Mouse (Mus musculus) lung, adult 2 months (tissue): Measurements from ENCODE around the gene Mkln1.

ENCODE experiments used
- CTCF ChIP-seq: fragments of 200-500 bp; IDR thresholded peaks from 2 replicates; pipeline ENCODE4 v1.5.1; 2011; ENCODE audit warnings: mild to moderate bottlenecking, low read length, control low read depth; ENCODE audit not compliant: insufficient read depth
- POLR2A ChIP-seq: fragments of 200-500 bp; IDR thresholded peaks from 2 replicates; pipeline ENCODE4 v1.6.1; 2011; ENCODE audit warnings: low read depth, mild to moderate bottlenecking, control low read depth, low read length, borderline replicate concordance; ENCODE audit errors: extremely low read depth

DNA sequence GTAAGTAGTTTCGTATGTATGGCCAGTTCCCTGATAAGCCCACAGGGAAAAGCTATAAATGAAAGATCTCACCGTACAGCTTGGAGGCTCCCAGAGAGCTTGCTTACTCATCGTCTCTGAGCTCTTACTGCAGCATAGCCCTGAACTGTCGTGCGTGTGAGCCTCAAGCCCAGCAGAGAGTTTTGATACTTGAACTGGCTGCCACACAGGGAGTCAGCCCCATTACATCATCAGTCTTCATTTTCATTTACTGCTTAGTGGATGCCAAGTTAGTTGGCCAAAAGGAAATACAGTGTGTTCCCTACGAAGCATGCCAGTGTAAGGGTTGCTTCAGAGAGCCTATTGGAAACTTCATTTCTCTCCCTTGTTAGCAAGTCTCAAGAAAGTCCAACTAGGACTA is 115.2 kb downstream of the Mkln1 start:
- no peak; the same call in 1 of the 2 replicates for TF ChIP-seq POLR2A
- TF ChIP-seq CTCF: no peak
